Mouse (Mus musculus): ENCODE results near the gene Slc16a14. TPM values are rescaled to one million over a fixed set of nuclear protein-coding genes. Genes with fewer than 3 reads are reported as not detected.
"Not testable (repeated sequence)": the region's sequence is repeated elsewhere in the genome, so short reads cannot be mapped to it uniquely, and the experiment has no call there.

Gene Slc16a14
- polyA plus RNA-seq (2016; fragmentation: Nextera tagmentation; extraction: Ambion mirVana) = 0.19 and 0.23 TPM in 2 replicates

GRCm38 (mm10) chr1:84934503-84935333, at the start of gene Slc16a14:
Gene Slc16a14, minus strand, starts transcription at chr1:84935134.
- H3K4me1 ChIP-seq (replicated peaks) = no peaks in the 10 kb centered on the region
- H3K9me3 ChIP-seq = no peaks in the 10 kb centered on the region
- H3K27me3 ChIP-seq = peaks cover 42% of the 10 kb centered on the region
- ATAC-seq (ENCODE audit: insufficient number of reproducible peaks, insufficient read depth, low FRiP score, low TSS enrichment, low read depth) = peak; percentile 82
- WGBS = under 1% methylated on average over 59 of the region's 59 CpGs
- H3K27ac ChIP-seq = no peak within 1 kb of the TSS
- peak within 1 kb of the TSS; percentile 63 for H3K9ac ChIP-seq (replicated peaks)
- H3K4me2 ChIP-seq = peak within 1 kb of the TSS; percentile 93
- no peaks in the 10 kb centered on the region for H3K36me3 ChIP-seq
- H3K4me3 ChIP-seq (replicated peaks) = peak within 1 kb of the TSS; percentile 58

- not testable (repeated sequence) for ATAC-seq (ENCODE audit: insufficient number of reproducible peaks, insufficient read depth, low FRiP score, low TSS enrichment, low read depth); H3K36me3 ChIP-seq; H3K27me3 ChIP-seq; H3K27ac ChIP-seq; H3K9ac ChIP-seq (replicated peaks); H3K4me1 ChIP-seq (replicated peaks); H3K9me3 ChIP-seq; H3K4me3 ChIP-seq (replicated peaks)
- 2% methylated on average over 12 of the region's 12 CpGs for whole genome bisulfite sequencing
- 0 out of 2 replicates have a peak overlapping the region, but pooled peaks have one; percentile 28 for H3K4me2 ChIP-seq
Observed at GRCm38 (mm10) chr1:84961779-84962178, 26.8 kb upstream of the Slc16a14 start.

- not testable (repeated sequence) for H3K36me3 ChIP-seq; ATAC-seq (ENCODE audit: insufficient number of reproducible peaks, insufficient read depth, low FRiP score, low TSS enrichment, low read depth); H3K4me3 ChIP-seq (replicated peaks); H3K9me3 ChIP-seq; H3K4me1 ChIP-seq (replicated peaks); H3K27me3 ChIP-seq; H3K4me2 ChIP-seq; H3K27ac ChIP-seq; H3K9ac ChIP-seq (replicated peaks)
- 86% methylated on average over 4 of the region's 4 CpGs for WGBS
Observed at GRCm38 (mm10) chr1:84957713-84958112, 22.8 kb upstream of the Slc16a14 start.

GRCm38 (mm10) chr1:84956771-84957170, 21.8 kb upstream of the Slc16a14 start:
- not testable (repeated sequence) for H3K36me3 ChIP-seq; H3K4me1 ChIP-seq (replicated peaks); H3K27ac ChIP-seq; H3K9ac ChIP-seq (replicated peaks); H3K27me3 ChIP-seq; H3K9me3 ChIP-seq; ATAC-seq (ENCODE audit: insufficient number of reproducible peaks, insufficient read depth, low FRiP score, low TSS enrichment, low read depth); H3K4me3 ChIP-seq (replicated peaks); H3K4me2 ChIP-seq
- 81% methylated on average over 3 of the region's 3 CpGs for WGBS

GRCm38 (mm10) chr1:84952456-84953181, 17.7 kb upstream of the Slc16a14 start:
- ATAC-seq (ENCODE audit: insufficient number of reproducible peaks, insufficient read depth, low FRiP score, low TSS enrichment, low read depth) = no peak
- Histone ChIP-seq H3K9ac (replicated peaks) (no peak overlapping the region), H3K27ac (no peak overlapping the region), H3K9me3 (peaks cover 8% of the 10 kb centered on the region), H3K27me3 (no peaks in the 10 kb centered on the region), H3K4me1 (replicated peaks) (no peaks in the 10 kb centered on the region), H3K4me2 (no peak overlapping the region), H3K4me3 (replicated peaks) (no peak overlapping the region), H3K36me3 (no peaks in the 10 kb centered on the region)
- 87% methylated on average over 10 of the region's 10 CpGs for WGBS

GRCm38 (mm10) chr1:84951566-84951965, 16.6 kb upstream of the Slc16a14 start:
- Histone ChIP-seq H3K4me2 (no peak overlapping the region), H3K27me3 (no peaks in the 10 kb centered on the region), H3K9ac (replicated peaks) (no peak overlapping the region), H3K4me1 (replicated peaks) (no peaks in the 10 kb centered on the region), H3K9me3 (peaks cover 4% of the 10 kb centered on the region), H3K36me3 (no peaks in the 10 kb centered on the region), H3K4me3 (replicated peaks) (no peak overlapping the region), H3K27ac (no peak overlapping the region)
- no peak for ATAC-seq (ENCODE audit: insufficient number of reproducible peaks, insufficient read depth, low FRiP score, low TSS enrichment, low read depth)
- WGBS = 90% methylated on average over 3 of the region's 3 CpGs

- H3K9ac ChIP-seq (replicated peaks) = no peak overlapping the region
- H3K9me3 ChIP-seq = no peaks in the 10 kb centered on the region
- H3K27me3 ChIP-seq = no peaks in the 10 kb centered on the region
- H3K4me3 ChIP-seq (replicated peaks) = no peak overlapping the region
- H3K36me3 ChIP-seq = no peaks in the 10 kb centered on the region
- ATAC-seq (ENCODE audit: insufficient number of reproducible peaks, insufficient read depth, low FRiP score, low TSS enrichment, low read depth) = no peak
- H3K4me2 ChIP-seq = no peak overlapping the region
- H3K4me1 ChIP-seq (replicated peaks) = no peaks in the 10 kb centered on the region
- H3K27ac ChIP-seq = no peak overlapping the region
- WGBS = 82% methylated on average over 2 of the region's 2 CpGs
Observed at GRCm38 (mm10) chr1:84947390-84947789, 12.5 kb upstream of the Slc16a14 start.

- no peak overlapping the region for H3K27ac ChIP-seq
- H3K4me2 ChIP-seq = no peak overlapping the region
- no peaks in the 10 kb centered on the region for H3K36me3 ChIP-seq
- no peaks in the 10 kb centered on the region for H3K27me3 ChIP-seq
- 86% methylated on average over 3 of the region's 3 CpGs for WGBS
- no peaks in the 10 kb centered on the region for H3K9me3 ChIP-seq
- ATAC-seq (ENCODE audit: insufficient number of reproducible peaks, insufficient read depth, low FRiP score, low TSS enrichment, low read depth) = no peak
- no peaks in the 10 kb centered on the region for H3K4me1 ChIP-seq (replicated peaks)
- no peak overlapping the region for H3K4me3 ChIP-seq (replicated peaks)
- no peak overlapping the region for H3K9ac ChIP-seq (replicated peaks)
Observed at GRCm38 (mm10) chr1:84945950-84946349, 11.0 kb upstream of the Slc16a14 start.

- no peak overlapping the region for H3K4me2 ChIP-seq
- H3K4me3 ChIP-seq (replicated peaks) = no peak overlapping the region
- 94% methylated on average over 4 of the region's 4 CpGs for WGBS
- no peak for ATAC-seq (ENCODE audit: insufficient number of reproducible peaks, insufficient read depth, low FRiP score, low TSS enrichment, low read depth)
- H3K36me3 ChIP-seq = no peaks in the 10 kb centered on the region
- H3K4me1 ChIP-seq (replicated peaks) = no peaks in the 10 kb centered on the region
- no peaks in the 10 kb centered on the region for H3K27me3 ChIP-seq
- H3K27ac ChIP-seq = no peak overlapping the region
- no peaks in the 10 kb centered on the region for H3K9me3 ChIP-seq
- no peak overlapping the region for H3K9ac ChIP-seq (replicated peaks)
Observed at GRCm38 (mm10) chr1:84943549-84943948, 8.6 kb upstream of the Slc16a14 start.

- Histone ChIP-seq H3K4me2 (no peak overlapping the region), H3K36me3 (no peaks in the 10 kb centered on the region), H3K27me3 (no peaks in the 10 kb centered on the region), H3K4me3 (replicated peaks) (no peak overlapping the region), H3K9me3 (no peaks in the 10 kb centered on the region), H3K9ac (replicated peaks) (no peak overlapping the region), H3K27ac (no peak overlapping the region), H3K4me1 (replicated peaks) (no peaks in the 10 kb centered on the region)
- ATAC-seq (ENCODE audit: insufficient number of reproducible peaks, insufficient read depth, low FRiP score, low TSS enrichment, low read depth) = no peak
Observed at GRCm38 (mm10) chr1:84942666-84943065, 7.7 kb upstream of the Slc16a14 start.

GRCm38 (mm10) chr1:84940322-84940721, 5.4 kb upstream of the Slc16a14 start:
- Histone ChIP-seq H3K9ac (replicated peaks) (no peak overlapping the region), H3K4me1 (replicated peaks) (no peaks in the 10 kb centered on the region), H3K27me3 (peaks cover 18% of the 10 kb centered on the region), H3K4me3 (replicated peaks) (no peak overlapping the region), H3K36me3 (no peaks in the 10 kb centered on the region), H3K9me3 (no peaks in the 10 kb centered on the region), H3K4me2 (no peak overlapping the region), H3K27ac (no peak overlapping the region)
- 92% methylated on average over 2 of the region's 2 CpGs for WGBS
- no peak for ATAC-seq (ENCODE audit: insufficient number of reproducible peaks, insufficient read depth, low FRiP score, low TSS enrichment, low read depth)

Measured in limb, embryonic 12.5 days (tissue).